Mouse (Mus musculus) cortical plate, adult 2 months (tissue): ENCODE measurements around the gene Cpsf7. TPM values are rescaled to one million over a fixed set of nuclear protein-coding genes. Genes with fewer than 3 reads are reported as not detected.
"Not testable (repeated sequence)": the region's sequence is repeated elsewhere in the genome, so short reads cannot be mapped to it uniquely, and the experiment has no call there.

Experiments
- H3K27ac ChIP-seq: fragments of 200-500 bp; 2 replicates; pipeline ENCODE4 v1.5.1; 2012; ENCODE audit warnings: low read length, control low read depth, inconsistent platforms; ENCODE audit not compliant: insufficient read depth
- H3K4me1 ChIP-seq: fragments of 200-500 bp; 2 replicates; pipeline ENCODE4 v1.6.1; 2011; ENCODE audit warnings: low read length; ENCODE audit not compliant: control insufficient read depth, insufficient read depth
- H3K4me3 ChIP-seq: fragments of 200-500 bp; 2 replicates; pipeline ENCODE4 v1.5.1; 2011; ENCODE audit warnings: mild to moderate bottlenecking, low read length, control low read depth; ENCODE audit not compliant: insufficient read depth
- CTCF ChIP-seq: fragments of 200-500 bp; IDR thresholded peaks from 2 replicates; pipeline ENCODE4 v1.5.1; 2011; ENCODE audit warnings: mild to moderate bottlenecking, control low read depth, low read length; ENCODE audit not compliant: insufficient read depth; ENCODE audit errors: extremely low read depth
- POLR2A ChIP-seq: fragments of 200-500 bp; IDR thresholded peaks from 2 replicates; pipeline ENCODE4 v1.6.1; 2011; ENCODE audit warnings: mild to moderate bottlenecking, low read length, control low read depth; ENCODE audit not compliant: insufficient read depth; ENCODE audit errors: extremely low read depth
- polyA plus RNA-seq: library from polyadenylated mRNA; depleted of rRNA; stranded (reverse); fragments of >200 nt; gene quantifications from 2 replicates; pipeline ENCODE4 v1.2.3, GENCODE M21; 2012

Cpsf7 gene
- polyA plus RNA-seq, 1 experiment = 79.6 TPM

GRCm38 (mm10) chr19:10557001-10557400 is 31.9 kb downstream of the Cpsf7 start:
- H3K27ac ChIP-seq = no peak overlapping the region

DNA sequence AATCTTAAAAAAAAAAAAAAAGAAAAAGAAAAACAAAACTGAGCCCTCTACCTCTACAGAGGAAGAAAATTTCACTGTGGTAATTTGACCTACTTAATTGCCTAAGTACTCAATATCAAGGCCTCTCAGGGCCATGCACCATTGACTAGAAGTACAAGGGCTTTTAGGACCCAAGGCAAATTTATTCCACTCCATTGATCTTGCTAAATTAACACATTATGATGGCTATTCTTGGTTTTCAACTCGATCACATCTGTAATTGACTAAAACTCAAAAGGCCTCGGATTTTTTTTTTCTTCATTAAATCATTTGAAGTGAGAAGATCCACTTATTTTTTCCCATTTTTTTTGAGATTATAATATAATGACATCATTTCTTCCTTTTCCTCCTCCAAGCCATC is 32.4 kb downstream of the Cpsf7 start:
- Histone ChIP-seq H3K4me1 (no peaks in the 10 kb centered on the region; the same call in 1 of the 2 replicates), H3K4me3 (no peak overlapping the region), H3K27ac (no peak overlapping the region)
- TF ChIP-seq CTCF = no peak

More at GRCm38 (mm10) chr19:10557001-10557400, 31.9 kb downstream of the Cpsf7 start:
- TF ChIP-seq CTCF = no peak
- no peak for TF ChIP-seq POLR2A
- no peak overlapping the region for H3K4me3 ChIP-seq
- no peaks in the 10 kb centered on the region; the same call in 1 of the 2 replicates for H3K4me1 ChIP-seq

- H3K4me3 ChIP-seq, H3K27ac ChIP-seq, H3K4me1 ChIP-seq: not testable (repeated sequence)
These were observed 32.8 kb downstream of the Cpsf7 start for GRCm38 (mm10) chr19:10557837-10558375.

DNA sequence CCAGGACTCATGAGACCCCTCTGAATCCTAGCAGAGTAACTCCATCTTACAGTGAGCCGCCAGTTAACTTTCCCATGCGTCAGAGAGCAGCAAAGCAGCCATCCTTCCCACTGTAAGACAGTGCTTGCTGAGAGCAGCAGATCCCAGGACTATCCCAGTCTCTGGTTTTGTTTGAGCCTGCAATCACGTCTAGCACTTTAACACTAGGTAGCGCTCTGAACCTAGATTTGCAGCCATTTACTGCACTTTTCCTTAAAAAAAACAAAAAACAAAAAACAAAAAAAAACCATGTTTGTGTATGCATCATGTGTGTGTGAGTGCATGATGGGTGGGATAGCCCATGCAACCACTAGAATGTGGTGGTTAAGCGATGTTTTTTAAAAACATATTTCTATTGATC is 35.0 kb downstream of the Cpsf7 start:
- TF ChIP-seq CTCF (no peak), POLR2A (no peak)
- H3K4me3 ChIP-seq = no peak overlapping the region

GRCm38 (mm10) chr19:10561558-10562314 is 36.7 kb downstream of the Cpsf7 start:
- no peaks in the 10 kb centered on the region for H3K4me1 ChIP-seq
- no peak overlapping the region for H3K27ac ChIP-seq
- TF ChIP-seq CTCF (no peak), POLR2A (no peak)
- no peak overlapping the region for H3K4me3 ChIP-seq

More for the DNA sequence above, 35.0 kb downstream of the Cpsf7 start:
- no peak overlapping the region for H3K27ac ChIP-seq
- no peaks in the 10 kb centered on the region for H3K4me1 ChIP-seq

- TF ChIP-seq POLR2A (no peak), CTCF (no peak)
- no peak overlapping the region for H3K4me3 ChIP-seq
- H3K4me1 ChIP-seq = no peaks in the 10 kb centered on the region
- H3K27ac ChIP-seq = no peak overlapping the region
These were observed 37.3 kb downstream of the Cpsf7 start for GRCm38 (mm10) chr19:10562351-10562750.

DNA sequence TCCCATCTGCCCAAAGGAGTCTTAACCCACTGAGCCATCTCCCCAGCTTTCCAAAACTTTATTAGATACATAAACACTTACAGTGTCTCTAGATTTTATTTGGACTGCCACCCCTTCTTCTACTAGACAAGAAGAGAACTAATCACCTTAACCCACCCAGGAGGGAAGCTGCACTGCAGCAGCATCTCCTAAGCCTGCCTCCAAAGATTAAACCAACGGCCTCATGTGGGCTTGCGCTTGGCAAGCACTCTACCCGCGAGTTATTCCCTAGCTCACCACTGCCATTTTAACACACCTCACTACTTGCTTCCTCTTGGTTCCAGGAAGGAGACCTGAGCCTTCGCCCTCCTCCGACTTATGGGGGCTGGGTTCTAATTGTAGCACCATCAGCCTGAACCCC is 39.2 kb downstream of the Cpsf7 start:
- TF ChIP-seq POLR2A (no peak), CTCF (no peak)
- Histone ChIP-seq H3K4me3 (no peak overlapping the region), H3K4me1 (no peaks in the 10 kb centered on the region), H3K27ac (no peak overlapping the region)

DNA sequence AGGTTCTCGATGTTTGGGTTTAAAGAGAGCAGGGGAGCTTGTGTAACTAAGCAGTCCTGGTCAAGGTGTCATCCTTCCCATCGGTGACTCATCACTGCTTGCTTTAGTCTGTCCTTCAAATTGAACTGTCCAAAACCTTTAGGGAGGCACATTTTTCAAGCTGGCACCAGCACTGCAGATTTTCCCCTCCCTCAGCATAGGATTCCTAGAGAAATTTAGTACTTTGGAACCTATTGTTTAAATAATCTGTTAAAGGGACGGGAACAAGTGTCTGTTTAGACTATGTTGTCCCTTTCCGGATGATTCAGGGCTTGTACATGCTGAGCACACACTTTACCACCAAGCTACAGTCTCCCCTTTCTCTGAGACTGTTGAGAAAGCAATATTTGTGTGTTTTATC is 40.2 kb downstream of the Cpsf7 start:
- H3K4me1 ChIP-seq = no peaks in the 10 kb centered on the region
- no peak overlapping the region for H3K27ac ChIP-seq
- TF ChIP-seq CTCF (no peak), POLR2A (no peak)
- no peak overlapping the region for H3K4me3 ChIP-seq

DNA sequence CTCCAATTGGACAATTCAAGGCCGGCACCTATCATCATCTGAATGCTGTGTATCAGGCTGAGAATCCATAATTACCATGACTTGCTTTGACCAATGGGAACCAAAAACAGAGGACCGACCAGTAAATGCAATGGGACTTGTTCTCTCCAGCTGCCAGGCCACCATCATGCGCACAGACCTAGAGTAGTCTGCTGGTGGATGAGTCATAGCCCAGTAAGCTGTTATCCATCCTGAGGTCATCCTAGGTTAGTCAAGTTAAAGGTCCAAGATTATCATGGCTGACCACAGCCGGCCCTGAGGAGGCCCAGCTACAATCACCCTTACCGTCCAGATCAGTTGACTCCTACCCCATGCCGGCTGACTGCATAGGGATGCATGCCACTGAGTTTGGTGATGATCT is 44.6 kb downstream of the Cpsf7 start:
- H3K4me1 ChIP-seq = no peaks in the 10 kb centered on the region
- no peak overlapping the region for H3K27ac ChIP-seq
- TF ChIP-seq CTCF (no peak), POLR2A (no peak)
- H3K4me3 ChIP-seq = no peak overlapping the region
